Mouse (Mus musculus) forebrain, embryonic 10.5 days (tissue): ENCODE measurements around the gene Ric1. TPM values are rescaled to one million over a fixed set of nuclear protein-coding genes. Genes with fewer than 3 reads are reported as not detected.

Experiments
- DNase-seq: peaks from one replicate; pipeline ENCODE4 v3.0.0-alpha.2; 2017; ENCODE audit warnings: low spot score; ENCODE audit errors: extremely low spot score
- H3K27ac ChIP-seq: fragments of 300-500 bp; sonication (generic); 2 replicates; pipeline ENCODE4 v1.5.1; 2016; ENCODE audit warnings: mild to moderate bottlenecking
- H3K27me3 ChIP-seq: fragments of 300-500 bp; sonication (generic); 2 replicates; pipeline ENCODE4 v1.6.1; 2016; ENCODE audit warnings: mild to moderate bottlenecking; ENCODE audit not compliant: poor library complexity, severe bottlenecking
- H3K36me3 ChIP-seq: fragments of 300-500 bp; sonication (generic); replicated peaks from 2 replicates; pipeline ENCODE4 v1.6.1; 2016; ENCODE audit warnings: mild to moderate bottlenecking, moderate library complexity
- H3K4me1 ChIP-seq: fragments of 300-500 bp; sonication (generic); 2 replicates; pipeline ENCODE4 v1.6.1; 2016
- H3K4me3 ChIP-seq: fragments of 300-500 bp; sonication (generic); 2 replicates; pipeline ENCODE4 v1.5.1; 2016; ENCODE audit warnings: mild to moderate bottlenecking, moderate library complexity
- H3K9me3 ChIP-seq: fragments of 300-500 bp; sonication (generic); 2 replicates; pipeline ENCODE4 v1.6.1; 2016; ENCODE audit warnings: mild to moderate bottlenecking, moderate library complexity
- WGBS: fragments of 180-500 bp; shearing (Covaris S2); methylation state at CpG from one replicate; pipeline ENCODE4 v1.1.7; 2016; 5-methylcytosine and 5-hydroxymethylcytosine counted together
- polyA plus RNA-seq: library from polyadenylated mRNA; unstranded; fragments of >200 nt; fragmentation: Nextera tagmentation; extraction: Ambion mirVana; gene quantifications from 2 replicates; pipeline ENCODE4 v1.2.1, GENCODE M21; 2016

Ric1 gene
- polyA plus RNA-seq = 11.7 and 11.9 TPM in 2 replicates

GRCm38 (mm10) chr19:29521637-29522435 is at the start of gene Ric1:
Gene Ric1 (plus strand): TSS chr19:29522282.
- WGBS = under 1% methylated on average over 80 of the region's 80 CpGs
- peak within 1 kb of the TSS; percentile 96 for H3K27ac ChIP-seq

DNA sequence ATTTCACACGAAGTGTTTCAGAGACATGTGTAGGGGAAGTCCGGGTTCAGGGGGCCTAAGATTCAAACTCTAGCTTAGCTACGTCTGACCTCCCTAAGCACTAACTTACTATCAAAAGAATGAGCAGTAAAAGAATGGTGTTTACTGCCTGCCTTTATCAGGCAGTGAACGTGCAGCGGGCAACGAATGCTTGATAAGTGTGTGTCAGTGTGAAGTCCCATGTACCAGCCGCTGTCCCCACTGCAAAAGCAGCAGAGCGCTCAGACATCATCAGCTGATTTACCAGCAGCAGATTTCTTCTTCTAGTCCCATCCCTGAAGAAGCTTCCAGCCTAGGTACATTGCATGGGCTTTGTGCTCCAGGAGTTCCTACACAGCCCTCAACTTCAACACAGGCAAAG is 49.7 kb upstream of the Ric1 start:
- Histone ChIP-seq H3K9me3 (no peaks in the 10 kb centered on the region), H3K4me3 (no peak overlapping the region), H3K27me3 (no peaks in the 10 kb centered on the region), H3K4me1 (peaks cover 15% of the 10 kb centered on the region), H3K36me3 (no peaks in the 10 kb centered on the region), H3K27ac (no peak overlapping the region)
- DNase-seq = no peak
- 92% methylated on average over 8 of the region's 8 CpGs for WGBS

More at GRCm38 (mm10) chr19:29521637-29522435, at the start of gene Ric1:
- Histone ChIP-seq H3K4me3 (peak within 1 kb of the TSS; percentile 93), H3K27me3 (no peaks in the 10 kb centered on the region), H3K4me1 (peaks cover 27% of the 10 kb centered on the region), H3K9me3 (0 out of 2 replicates have a peak, but pooled peaks cover 3% of the 10 kb centered on the region), H3K36me3 (no peaks in the 10 kb centered on the region)
- DNase-seq = peak; percentile 88

GRCm38 (mm10) chr19:29472946-29473345 is 49.1 kb upstream of the Ric1 start:
- Histone ChIP-seq H3K27ac (no peak overlapping the region), H3K36me3 (no peaks in the 10 kb centered on the region), H3K4me3 (no peak overlapping the region), H3K9me3 (no peaks in the 10 kb centered on the region), H3K27me3 (no peaks in the 10 kb centered on the region), H3K4me1 (peaks cover 15% of the 10 kb centered on the region)
- DNase-seq = no peak
- WGBS = 89% methylated on average over 5 of the region's 5 CpGs

DNA sequence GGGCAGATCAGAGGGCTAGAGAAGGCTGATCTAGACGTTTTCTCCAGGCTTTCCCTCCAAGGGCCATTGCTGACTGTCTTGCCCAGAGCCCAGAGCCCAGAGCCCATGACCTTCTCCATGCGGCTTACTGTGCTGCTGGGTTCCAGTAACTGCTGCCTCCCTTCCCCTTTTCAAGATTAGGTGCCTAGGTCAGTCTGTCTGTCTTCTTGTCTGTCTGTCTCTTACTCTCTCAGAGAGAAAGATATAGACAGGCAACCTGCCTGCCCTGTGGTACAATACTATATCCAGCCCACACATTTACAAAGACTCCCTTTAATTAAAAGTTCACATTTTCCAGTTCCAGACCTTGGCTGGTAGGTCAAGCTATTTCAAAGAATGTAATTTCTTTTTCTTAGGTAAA is 47.3 kb upstream of the Ric1 start:
- 79% methylated on average over 2 of the region's 2 CpGs for WGBS
- Histone ChIP-seq H3K9me3 (no peaks in the 10 kb centered on the region), H3K4me3 (no peak overlapping the region), H3K36me3 (no peaks in the 10 kb centered on the region), H3K27me3 (no peaks in the 10 kb centered on the region), H3K4me1 (peaks cover 15% of the 10 kb centered on the region), H3K27ac (no peak overlapping the region)
- DNase-seq = no peak

DNA sequence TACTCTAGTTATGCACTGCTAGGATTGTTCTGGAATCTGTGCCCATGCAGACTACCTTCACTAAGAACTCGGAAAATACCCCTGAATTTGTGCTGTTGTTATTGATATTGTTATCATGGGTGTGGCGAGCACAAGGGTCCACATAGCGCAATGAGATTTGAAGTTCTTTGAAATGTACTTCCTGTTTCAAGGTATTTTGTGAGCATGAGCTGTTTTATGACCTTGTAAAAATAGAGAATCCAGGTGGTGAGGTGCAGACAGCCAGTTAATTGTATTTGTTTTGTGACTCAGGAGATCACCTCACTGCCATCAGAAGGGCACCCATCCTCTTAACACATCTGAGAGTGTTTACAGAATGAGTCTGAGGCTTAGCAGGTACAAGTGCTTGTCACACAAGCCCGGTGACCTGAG is 46.9 kb upstream of the Ric1 start:
- Histone ChIP-seq H3K4me1 (peaks cover 11% of the 10 kb centered on the region), H3K4me3 (no peak overlapping the region), H3K36me3 (no peaks in the 10 kb centered on the region), H3K9me3 (no peaks in the 10 kb centered on the region), H3K27me3 (no peaks in the 10 kb centered on the region), H3K27ac (no peak overlapping the region)
- no peak for DNase-seq
- 91% methylated on average over 4 of the region's 4 CpGs for WGBS

GRCm38 (mm10) chr19:29478598-29478997 is 43.5 kb upstream of the Ric1 start:
- Histone ChIP-seq H3K4me1 (peaks cover 4% of the 10 kb centered on the region; the same call in 1 of the 2 replicates), H3K36me3 (no peaks in the 10 kb centered on the region), H3K9me3 (no peaks in the 10 kb centered on the region), H3K4me3 (no peak overlapping the region), H3K27ac (no peak overlapping the region), H3K27me3 (no peaks in the 10 kb centered on the region)
- no peak for DNase-seq
- 60% methylated on average over 4 of the region's 4 CpGs for WGBS

DNA sequence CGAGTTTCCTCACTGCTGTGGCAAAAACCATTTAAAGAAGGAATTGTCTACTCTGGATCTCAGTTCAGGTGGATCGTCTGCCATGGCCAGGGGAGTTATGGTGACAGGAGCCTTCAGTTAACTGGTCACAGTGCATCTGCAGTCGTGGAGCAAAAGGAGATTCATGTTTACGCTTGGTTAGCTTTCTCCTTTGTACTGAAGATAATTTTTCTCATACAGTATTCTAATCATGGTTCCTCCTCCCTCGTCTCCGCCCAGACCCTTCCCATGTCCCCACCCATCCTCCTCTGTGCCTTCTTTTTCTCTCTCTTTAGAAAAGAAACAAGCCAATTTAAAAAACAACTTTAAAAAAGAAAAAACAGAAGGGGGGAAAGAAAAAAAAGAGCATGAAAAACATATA is 40.5 kb upstream of the Ric1 start:
- WGBS = 84% methylated on average over 6 of the region's 6 CpGs
- DNase-seq = no peak
- H3K4me1 ChIP-seq = peaks cover 4% of the 10 kb centered on the region; the same call in 1 of the 2 replicates

GRCm38 (mm10) chr19:29482148-29482547 is 39.9 kb upstream of the Ric1 start:
- Histone ChIP-seq H3K4me1 (peaks cover 4% of the 10 kb centered on the region; the same call in 1 of the 2 replicates), H3K27me3 (no peaks in the 10 kb centered on the region), H3K4me3 (no peak overlapping the region), H3K9me3 (no peaks in the 10 kb centered on the region), H3K27ac (0 out of 2 replicates have a peak overlapping the region, but pooled peaks have one; percentile 48), H3K36me3 (no peaks in the 10 kb centered on the region)
- DNase-seq = no peak
- 80% methylated on average over 5 of the region's 5 CpGs for WGBS

More for the DNA sequence above, 40.5 kb upstream of the Ric1 start:
- H3K9me3 ChIP-seq = no peaks in the 10 kb centered on the region
- no peaks in the 10 kb centered on the region for H3K36me3 ChIP-seq
- H3K4me3 ChIP-seq = no peak overlapping the region
- no peak overlapping the region for H3K27ac ChIP-seq
- H3K27me3 ChIP-seq = no peaks in the 10 kb centered on the region

- 78% methylated on average over 3 of the region's 3 CpGs for WGBS
- DNase-seq = no peak
- Histone ChIP-seq H3K36me3 (no peaks in the 10 kb centered on the region), H3K27me3 (no peaks in the 10 kb centered on the region), H3K4me1 (peaks cover 4% of the 10 kb centered on the region; the same call in 1 of the 2 replicates), H3K4me3 (no peak overlapping the region), H3K9me3 (no peaks in the 10 kb centered on the region), H3K27ac (0 out of 2 replicates have a peak overlapping the region, but pooled peaks have one; percentile 48)
These were observed 39.4 kb upstream of the Ric1 start for GRCm38 (mm10) chr19:29482637-29483036.

DNA sequence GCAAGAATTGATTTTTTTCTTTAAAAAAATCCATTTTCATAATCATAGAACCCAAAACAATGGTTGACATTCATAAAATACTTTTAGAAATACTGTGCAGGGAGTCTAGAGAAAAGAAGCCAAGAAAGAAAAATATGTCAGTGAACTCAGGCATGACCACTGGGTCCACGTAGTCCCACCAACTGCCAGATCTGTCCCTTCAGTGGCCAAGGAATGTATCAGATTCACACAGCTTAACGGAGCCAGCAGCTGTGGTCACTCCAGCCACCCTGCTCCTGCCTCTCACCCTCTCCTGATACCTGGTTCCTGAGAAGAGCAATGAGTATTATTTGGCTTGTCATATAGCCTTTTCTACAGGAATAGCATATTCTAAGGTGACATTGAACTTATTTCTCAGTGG is 38.7 kb upstream of the Ric1 start:
- Histone ChIP-seq H3K27me3 (no peaks in the 10 kb centered on the region), H3K27ac (no peak overlapping the region), H3K4me3 (no peak overlapping the region), H3K36me3 (no peaks in the 10 kb centered on the region), H3K4me1 (peaks cover 4% of the 10 kb centered on the region; the same call in 1 of the 2 replicates), H3K9me3 (no peaks in the 10 kb centered on the region)
- DNase-seq = no peak
- WGBS = 89% methylated on average over 2 of the region's 2 CpGs

- Histone ChIP-seq H3K27me3 (no peaks in the 10 kb centered on the region), H3K4me1 (0 out of 2 replicates have a peak, but pooled peaks cover 4% of the 10 kb centered on the region), H3K4me3 (no peak overlapping the region), H3K27ac (no peak overlapping the region), H3K36me3 (no peaks in the 10 kb centered on the region), H3K9me3 (no peaks in the 10 kb centered on the region)
- DNase-seq = no peak
- 78% methylated on average over 2 of the region's 2 CpGs for WGBS
These were observed 37.5 kb upstream of the Ric1 start for GRCm38 (mm10) chr19:29484537-29484936.

DNA sequence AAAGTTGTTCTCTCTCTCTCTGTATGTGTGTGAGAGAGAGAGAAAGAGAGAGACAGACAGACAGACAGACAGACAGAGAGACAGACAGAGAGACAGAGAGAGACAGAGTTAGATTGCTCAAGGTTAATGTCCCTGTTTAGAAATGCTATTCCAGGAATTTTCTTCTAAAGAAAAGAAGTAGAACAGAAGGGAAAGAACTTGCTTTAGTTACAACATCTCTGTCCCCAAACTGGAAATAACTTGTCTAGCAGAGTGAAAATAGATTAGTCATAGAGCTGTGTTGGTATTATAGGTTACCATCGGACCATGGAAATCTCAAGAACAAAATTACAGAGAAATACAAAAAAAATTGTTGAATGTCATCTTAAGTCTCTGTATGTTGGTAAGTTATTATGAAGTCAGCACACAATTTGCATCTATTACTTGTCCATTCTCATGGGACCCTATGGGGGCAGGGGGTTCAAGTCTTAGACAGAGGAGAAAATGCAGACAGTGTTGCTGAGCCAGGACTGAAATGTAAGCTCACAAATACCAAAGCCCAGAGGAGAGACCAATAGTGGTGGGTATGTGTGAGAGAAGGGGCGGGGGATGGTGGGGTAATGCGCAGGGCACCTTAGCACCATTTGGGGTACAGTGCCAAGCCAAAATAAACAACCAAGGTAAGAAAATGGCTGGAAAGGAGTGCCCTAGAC is 36.7 kb upstream of the Ric1 start:
- 89% methylated on average over 3 of the region's 3 CpGs for WGBS

More for the DNA sequence above, 36.7 kb upstream of the Ric1 start:
- no peaks in the 10 kb centered on the region for H3K9me3 ChIP-seq
- H3K4me3 ChIP-seq = no peak overlapping the region
- H3K4me1 ChIP-seq = 0 out of 2 replicates have a peak, but pooled peaks cover 4% of the 10 kb centered on the region
- no peak overlapping the region for H3K27ac ChIP-seq
- no peaks in the 10 kb centered on the region for H3K36me3 ChIP-seq
- DNase-seq = no peak
- H3K27me3 ChIP-seq = no peaks in the 10 kb centered on the region
